Mouse (Mus musculus) heart, postnatal 4 days (tissue): ENCODE data around the gene Mup4. TPM values are rescaled to one million over a fixed set of nuclear protein-coding genes. Genes with fewer than 3 reads are reported as not detected.
"Not testable (repeated sequence)": the region's sequence is repeated elsewhere in the genome, so short reads cannot be mapped to it uniquely, and the experiment has no call there.

Experiments
- DNase-seq: peaks from one replicate; pipeline ENCODE4 v3.0.0; 2021
- total RNA-seq, 2 experiments: library from RNA; stranded (reverse); gene quantifications; 2 replicates each; pipeline ENCODE4 v1.2.3; 2021

The Mup4 gene
- total RNA-seq, result not detected

GRCm38 (mm10) chr4:59960610-59961009 is at the start of gene Mup4:
TSS of gene Mup4 (minus strand) at chr4:59960710.
- DNase-seq, result no peak

- not testable (repeated sequence) for DNase-seq
Measured at GRCm38 (mm10) chr4:59997894-59998293, 37.4 kb upstream of the Mup4 start.

DNA sequence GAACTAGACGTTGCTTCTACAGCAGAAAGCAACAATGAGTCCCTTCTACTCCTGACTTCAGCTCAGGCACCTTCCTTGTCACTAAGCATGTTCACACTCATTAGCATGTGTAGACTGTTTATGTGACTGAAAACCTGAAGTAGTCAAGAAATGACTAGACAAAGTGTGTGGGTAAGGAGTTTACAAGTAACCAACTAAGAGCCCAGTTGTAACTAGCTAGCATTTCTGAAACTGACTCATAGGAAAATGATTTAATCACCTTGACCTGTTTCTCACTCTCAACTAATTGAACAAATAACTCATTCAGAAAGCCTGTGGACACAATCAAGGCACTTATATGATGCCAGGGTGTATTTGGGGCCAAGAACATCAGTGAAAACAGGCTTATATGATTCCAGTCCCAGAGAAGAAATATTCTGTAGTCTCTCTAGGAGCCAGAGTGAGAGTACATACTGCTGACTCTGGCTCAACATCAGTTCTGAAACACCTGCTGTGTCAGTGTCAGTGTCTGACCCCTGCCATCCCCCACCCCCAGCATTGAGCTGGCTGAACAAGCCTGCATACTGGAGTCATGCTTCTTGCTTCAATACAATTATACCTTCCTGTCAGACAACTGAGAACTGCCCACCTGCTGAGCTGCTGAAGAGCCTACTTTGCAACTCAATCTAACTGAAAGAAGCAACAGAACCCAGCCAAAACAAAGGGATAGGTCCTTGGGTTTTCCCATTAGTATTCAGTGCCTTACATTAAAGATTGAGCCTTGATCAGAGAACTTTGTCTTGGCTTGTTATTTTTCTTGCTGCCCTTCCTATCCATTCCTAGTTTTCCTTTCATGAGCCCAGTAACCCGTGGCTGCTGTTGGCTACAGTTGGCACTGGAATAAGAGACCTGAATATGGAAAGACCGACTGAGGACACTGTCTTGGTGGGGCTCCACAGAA is 3.2 kb upstream of the Mup4 start, which contains the start of gene Mup6:
TSS of gene Mup6 (plus strand) at position 890 of the 940 bp plus-strand sequence.
- no peak for DNase-seq

GRCm38 (mm10) chr4:59937543-59937942 is 23.0 kb downstream of the Mup4 start:
- DNase-seq, result no peak

GRCm38 (mm10) chr4:59932505-59933281 is 27.8 kb downstream of the Mup4 start:
- DNase-seq, result no peak

GRCm38 (mm10) chr4:59928347-59928746 is 32.2 kb downstream of the Mup4 start:
- DNase-seq, result peak; percentile 82

GRCm38 (mm10) chr4:59927666-59928065 is 32.8 kb downstream of the Mup4 start:
- no peak for DNase-seq

DNA sequence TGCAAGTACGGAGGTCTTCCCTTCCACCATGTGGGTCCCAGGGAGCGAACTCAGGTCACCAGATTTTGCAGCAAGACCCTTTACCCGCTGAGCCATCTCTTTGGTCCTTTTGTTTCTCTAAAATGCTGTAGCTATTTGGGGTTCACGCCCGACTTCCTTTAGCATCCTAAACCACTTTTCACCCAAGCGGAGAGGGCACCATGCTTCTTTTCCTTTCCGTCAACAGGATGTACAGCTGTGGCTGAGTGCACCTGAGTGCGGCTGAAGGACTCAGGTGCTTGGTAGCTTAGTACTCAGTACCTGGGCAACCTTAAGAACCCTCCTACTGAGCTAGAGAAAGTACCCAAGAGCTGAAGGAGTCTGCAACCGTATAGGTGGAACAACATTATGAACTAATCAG is 35.4 kb downstream of the Mup4 start:
- DNase-seq, result no peak

- DNase-seq, result no peak
Measured at GRCm38 (mm10) chr4:59917966-59918365, 42.5 kb downstream of the Mup4 start.

DNA sequence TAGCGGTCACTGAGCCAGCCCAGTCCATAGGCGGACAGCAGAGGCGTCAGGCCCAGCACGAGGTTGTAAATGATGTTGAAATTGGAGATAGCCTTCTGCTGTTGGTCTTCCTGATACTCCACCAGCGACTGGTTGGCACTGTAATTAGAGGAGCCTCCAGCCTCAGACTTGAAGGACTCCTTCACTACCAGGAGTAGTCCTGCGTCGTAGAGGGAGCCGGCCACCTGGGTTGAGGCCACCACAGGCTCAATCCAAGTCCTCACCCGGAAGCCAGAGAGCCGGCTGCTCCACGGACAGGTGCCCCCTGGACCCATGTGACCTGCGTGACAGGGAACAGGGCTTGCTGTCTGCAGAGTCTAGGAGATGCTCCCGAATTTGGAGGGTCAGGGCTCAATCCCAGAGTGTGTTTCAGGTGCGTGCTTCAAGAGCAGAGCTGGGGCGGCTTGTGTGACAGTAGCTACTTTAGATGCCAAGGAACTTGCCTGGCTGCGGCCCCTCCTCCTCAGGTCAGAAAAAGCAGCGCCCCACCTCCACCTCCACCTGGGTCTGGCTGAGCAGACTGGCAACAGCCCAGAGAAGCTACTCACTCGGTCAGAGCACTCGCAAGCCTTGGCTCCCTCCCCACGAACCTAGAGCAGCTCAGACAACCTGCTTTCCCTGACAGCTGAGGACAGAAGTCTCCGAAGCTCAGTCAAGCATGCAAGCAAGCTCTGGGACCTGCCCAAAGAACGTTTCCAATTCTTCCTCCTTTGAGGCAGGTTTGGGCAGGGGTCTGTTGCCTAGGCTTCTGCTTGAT is 45.7 kb downstream of the Mup4 start, which contains the start of gene Slc46a2:
TSS of gene Slc46a2 (minus strand) at position 449 of the 796 bp plus-strand sequence.
- DNase-seq, result no peak

GRCm38 (mm10) chr4:59908785-59909184 is 51.7 kb downstream of the Mup4 start:
- no peak for DNase-seq

- DNase-seq, result no peak
Measured at GRCm38 (mm10) chr4:59907657-59908230, 52.8 kb downstream of the Mup4 start.

GRCm38 (mm10) chr4:59907092-59907491 is 53.4 kb downstream of the Mup4 start:
- no peak for DNase-seq

Other genes with a start within 250 kb of the Mup4 start
- 10 to 100 TPM; 19.7 to 22.7 TPM for gene Inip, start 159.1 kb downstream of the Mup4 start, total RNA-seq
- gene Snx30, start 154.9 kb downstream of the Mup4 start, total RNA-seq, result 10 to 100 TPM; 10.3 to 12.9 TPM
- under 1 TPM; 0.19 to 0.27 TPM for gene Slc46a2, start 45.7 kb downstream of the Mup4 start, total RNA-seq
- not detected for gene Mup6, start 3.6 kb upstream of the Mup4 start, total RNA-seq
- not detected for gene Mup7, start 109.8 kb upstream of the Mup4 start, total RNA-seq
- gene Mup2, start 193.6 kb upstream of the Mup4 start, total RNA-seq, result not detected